Mouse (Mus musculus) layer of hippocampus, postnatal 10 days (tissue): ENCODE results near the gene Nudt9. TPM values are rescaled to one million over a fixed set of nuclear protein-coding genes. Genes with fewer than 3 reads are reported as not detected.
"Not testable (repeated sequence)": the region's sequence is repeated elsewhere in the genome, so short reads cannot be mapped to it uniquely, and the experiment has no call there.

ENCODE experiments used
- DNase-seq, 2 experiments: peaks; one replicate each; pipeline ENCODE4 v3.0.0; 2021; ENCODE audit warnings: low spot score in 2 of 2
- long read RNA-seq: library from polyadenylated mRNA; stranded (forward); transcript quantifications from one replicate; pipeline ENCODE4 v2.0.0, GENCODE M21; 2023
- total RNA-seq, 2 experiments: library from RNA; stranded (reverse); gene quantifications; 2 replicates each; pipeline ENCODE4 v1.2.3; 2021

The Nudt9 gene
- 10 to 100 TPM; 68.2 to 69.0 TPM for total RNA-seq
- long read RNA-seq, transcript Nudt9-201 (8 exons, 1,488 nt): major isoform, 87 of 120 reads
- long read RNA-seq, partial matches to known transcripts: 2 of 120 reads
- long read RNA-seq, other reads (novel, unspliced or antisense): 31 of 120 reads

DNA sequence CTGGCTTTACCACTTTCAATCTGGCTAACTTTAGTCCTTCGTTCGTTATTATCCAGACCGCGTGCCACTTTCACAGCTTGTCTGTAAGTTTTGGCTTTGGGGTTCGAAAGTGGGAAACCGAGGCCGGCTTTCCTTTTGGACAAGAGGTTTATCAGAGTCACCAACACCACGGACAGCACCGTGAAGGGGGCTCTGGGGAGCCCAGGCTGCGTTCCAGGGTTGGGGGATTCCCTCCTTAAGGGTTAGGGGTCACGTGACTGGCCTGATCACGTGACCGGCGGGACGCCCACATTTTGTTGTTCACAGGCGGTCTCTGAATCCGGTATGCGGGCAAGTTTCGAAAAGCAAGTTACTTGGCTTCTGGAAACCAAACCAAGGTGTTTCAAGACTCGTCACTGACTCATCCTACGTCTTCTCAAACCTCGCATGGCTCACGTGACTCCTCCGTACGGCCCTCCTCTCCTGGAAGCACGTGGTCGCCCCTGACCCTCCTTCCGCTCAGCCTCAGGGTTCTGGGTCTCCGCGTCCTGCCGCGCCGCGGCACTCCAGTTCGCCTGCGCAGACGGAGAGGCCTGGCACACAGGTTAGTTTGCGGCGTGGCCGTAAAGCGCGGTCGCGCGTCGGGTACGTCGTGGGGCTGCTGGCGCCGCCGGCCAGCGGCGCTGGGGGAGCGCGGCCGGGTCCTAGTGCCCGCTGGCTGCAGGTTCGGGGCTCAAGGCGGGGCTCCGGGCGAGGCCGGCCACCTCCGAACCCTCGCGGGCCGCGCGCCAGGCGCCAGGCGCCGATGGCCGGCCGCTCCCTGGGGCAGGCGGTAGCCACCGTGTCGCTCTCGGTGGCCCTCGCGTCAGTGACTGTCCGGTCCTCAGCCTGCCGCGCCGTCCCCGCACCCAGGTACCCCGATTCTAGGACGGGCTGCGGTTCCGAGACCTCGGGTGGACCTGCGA, at the start of gene Nudt9:
Gene Nudt9, plus strand, starts transcription at position 51 of the 944 bp plus-strand sequence.
- DNase-seq: peak; percentile 97

DNA sequence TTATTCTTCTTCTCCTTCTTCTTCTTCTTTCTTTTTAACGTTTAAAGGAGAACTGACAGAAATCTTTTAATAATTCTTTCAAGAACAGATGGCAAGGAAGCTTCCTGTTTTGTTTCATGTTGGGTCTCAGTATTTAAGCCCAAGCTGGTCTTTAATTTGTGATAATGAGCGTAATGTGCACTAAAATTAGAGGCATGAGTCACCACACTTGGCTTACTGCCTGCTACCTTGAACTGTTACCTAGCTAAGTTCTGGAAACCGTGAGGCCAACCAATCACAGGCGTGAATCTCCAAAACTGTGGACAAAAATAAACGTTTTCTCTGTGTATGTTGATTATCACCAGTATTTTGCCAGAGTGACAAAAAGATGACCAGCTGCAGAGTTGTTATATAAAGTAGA, 47.4 kb upstream of the Nudt9 start:
- DNase-seq: no peak

DNA sequence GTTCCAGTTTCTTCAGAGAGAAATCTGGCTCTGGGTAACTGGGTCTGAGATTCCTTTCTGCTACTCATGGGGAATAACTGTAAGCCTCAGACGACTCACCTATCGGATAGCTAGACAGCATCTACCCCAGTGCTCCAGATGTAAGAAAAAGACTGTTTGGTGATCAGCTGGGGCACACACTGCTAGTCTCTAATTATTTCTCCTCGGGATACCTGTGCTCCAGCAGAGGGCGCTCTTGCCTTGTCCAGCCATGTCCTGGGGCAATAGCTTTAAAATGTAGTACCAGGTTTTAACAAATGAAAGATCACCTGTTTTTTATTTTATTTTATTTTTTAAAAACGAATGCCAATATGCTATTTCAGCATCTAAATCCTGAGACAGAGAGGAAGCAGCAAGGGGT, 46.4 kb upstream of the Nudt9 start:
- peak; percentile 84 to 89 for DNase-seq

DNA sequence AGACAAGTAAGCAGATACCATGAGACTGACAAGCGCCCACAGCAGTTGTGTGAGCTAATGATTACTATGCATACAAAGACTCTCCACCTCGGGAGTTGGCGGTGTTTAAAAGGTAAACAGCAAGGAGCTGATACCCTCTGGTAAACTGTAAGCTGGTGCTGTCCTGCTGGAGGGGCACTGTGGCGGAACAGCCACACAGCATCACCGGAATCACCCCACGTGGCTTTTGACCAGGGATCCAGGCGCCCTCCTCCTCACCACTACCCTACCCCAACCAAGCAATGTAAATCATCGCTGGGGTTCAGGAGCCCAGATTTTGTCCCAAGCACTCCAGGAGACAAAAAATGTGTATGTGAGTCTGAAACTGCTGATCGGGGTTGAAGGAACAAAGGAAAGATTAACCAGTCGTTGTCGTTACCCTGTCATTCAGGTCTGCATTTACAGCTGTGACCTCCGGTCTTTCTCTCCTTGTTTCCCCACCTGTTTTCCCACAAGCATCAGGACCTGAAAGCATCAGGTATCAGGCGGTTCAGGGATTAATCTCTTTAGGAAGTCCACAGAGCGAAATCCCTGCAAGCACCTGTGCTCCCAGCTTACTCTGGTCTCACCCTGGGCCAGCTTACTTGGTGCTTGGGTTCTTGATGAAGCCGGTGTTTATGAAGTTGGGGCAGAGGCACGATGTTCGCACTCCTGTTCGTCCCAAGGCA, 43.4 kb upstream of the Nudt9 start:
- no peak for DNase-seq

DNA sequence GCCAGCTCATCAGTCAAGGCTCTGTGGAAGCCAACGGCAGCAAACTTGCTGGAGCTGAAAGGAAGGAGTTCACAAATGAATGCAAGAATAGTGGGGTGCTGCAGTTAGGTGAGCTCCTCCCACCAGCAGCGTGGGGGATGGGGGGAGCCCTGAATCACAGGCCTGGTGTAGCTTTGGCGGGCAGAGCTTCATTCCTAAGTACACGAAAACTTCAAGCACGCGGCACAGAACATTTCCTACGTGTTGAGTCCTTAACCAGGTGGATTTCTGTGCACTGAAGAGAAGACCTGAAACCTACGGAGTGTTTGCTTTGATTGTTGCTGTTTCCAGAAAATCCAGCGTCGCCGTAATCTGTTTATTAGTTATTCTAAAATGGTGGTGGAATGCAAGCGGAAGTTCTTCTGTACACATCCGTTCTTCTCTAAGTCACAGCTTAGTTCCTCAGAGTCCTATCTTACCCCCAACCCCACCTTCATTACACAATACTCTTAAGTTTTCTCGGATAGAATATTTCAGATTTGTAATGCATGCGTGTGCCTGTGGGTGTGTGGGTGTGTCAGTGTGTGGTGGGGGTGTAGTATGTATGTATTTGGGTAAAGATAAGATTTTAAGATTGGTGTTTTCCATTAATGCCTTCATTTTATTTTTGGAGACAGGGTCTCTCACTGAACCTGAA, 42.7 kb upstream of the Nudt9 start:
- DNase-seq: no peak

DNA sequence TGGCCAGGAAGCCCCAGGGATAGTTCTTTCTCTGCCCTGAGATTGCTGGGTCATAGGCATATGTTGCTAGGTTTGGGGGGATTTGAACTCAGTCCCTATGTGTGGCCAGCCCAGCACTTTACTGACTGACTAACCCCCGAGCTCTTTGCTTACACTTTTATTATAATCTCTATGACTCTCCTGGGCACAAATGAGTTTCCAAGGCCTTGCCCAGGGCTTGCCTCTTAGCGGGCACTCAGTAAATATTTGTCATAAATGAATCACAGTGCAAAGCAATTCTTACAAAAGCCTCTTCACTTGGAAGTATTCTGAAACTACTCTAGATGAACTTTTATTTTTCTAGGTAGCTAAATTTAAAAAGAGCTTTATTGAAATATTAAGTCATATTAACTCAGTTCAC, 42.2 kb upstream of the Nudt9 start:
- no peak for DNase-seq

DNA sequence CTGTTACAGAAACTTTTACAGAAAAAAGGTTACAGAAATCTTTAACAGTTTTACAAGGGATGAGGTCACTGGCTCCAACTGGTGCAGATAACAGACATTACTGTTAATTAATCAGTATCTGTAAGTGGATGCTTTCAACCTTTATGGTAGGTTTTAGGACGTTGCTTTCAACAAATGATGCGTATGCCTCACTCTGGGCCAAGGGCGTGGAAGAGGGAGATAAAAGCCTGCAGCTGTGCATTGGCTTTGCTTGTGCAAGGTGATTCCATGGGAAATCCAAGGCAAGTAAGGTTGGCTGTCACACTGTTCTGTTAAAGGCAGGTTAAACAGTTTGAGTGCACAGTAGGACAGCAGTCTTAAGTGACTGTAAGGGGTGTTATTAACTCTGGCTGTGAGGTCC, 39.3 kb upstream of the Nudt9 start:
- DNase-seq: no peak

DNA sequence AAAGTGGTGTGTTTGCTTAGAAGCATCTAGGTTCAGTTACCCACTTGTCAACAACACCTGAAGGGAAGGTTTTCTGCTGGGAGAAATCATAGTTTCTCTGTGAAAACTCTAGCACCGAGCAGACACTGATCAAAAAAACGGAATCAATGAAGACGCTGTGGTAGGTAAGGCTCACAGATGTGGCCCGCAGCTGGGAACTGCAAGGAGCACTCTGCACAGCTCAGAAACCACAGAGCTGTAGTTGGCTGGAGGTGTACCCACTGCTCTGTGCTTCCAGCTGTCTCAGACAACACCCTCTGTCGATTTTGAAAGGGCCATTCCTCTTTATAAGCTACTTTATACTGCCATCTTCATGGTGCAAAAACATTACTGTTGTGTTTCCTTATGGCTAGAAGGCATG, 38.3 kb upstream of the Nudt9 start:
- no peak for DNase-seq

DNA sequence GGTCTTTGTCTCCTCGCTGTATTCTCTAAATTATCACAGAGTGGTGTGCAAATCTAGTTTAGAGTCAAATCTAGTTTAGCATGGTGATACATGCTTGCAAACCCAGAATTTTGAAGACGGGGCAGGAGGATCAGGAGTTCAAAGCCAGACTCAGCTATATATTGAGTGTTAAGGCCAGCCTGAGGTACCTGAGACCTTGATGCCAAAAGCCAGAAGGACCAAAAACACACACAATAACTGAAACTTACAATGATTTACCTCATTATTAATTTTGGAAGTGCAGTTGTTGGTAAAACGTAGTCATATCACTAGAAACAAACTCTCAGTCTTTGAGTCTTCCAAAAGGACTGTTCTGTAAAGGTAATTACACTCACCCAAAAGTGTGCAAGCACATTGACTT, 36.7 kb upstream of the Nudt9 start:
- no peak for DNase-seq

DNA sequence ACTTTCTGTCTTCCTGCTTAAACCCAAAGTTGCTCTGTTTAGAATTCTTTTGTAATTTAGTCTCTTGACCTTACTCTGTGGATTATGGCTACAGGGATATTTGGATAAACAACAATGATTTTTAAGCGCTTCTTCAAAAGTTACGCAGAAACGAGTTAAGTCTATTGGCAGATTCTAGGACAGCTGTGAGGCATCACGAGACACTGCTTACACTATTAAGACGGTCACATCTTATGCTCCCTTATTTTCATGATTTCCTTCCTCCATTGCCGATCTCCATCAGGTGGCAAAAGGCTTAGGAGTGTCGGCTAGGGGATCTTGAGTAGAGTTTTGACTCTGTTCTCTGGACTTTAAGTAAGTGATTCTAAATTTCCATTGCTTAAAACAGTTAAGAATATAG, 35.8 kb upstream of the Nudt9 start:
- DNase-seq: no peak

DNA sequence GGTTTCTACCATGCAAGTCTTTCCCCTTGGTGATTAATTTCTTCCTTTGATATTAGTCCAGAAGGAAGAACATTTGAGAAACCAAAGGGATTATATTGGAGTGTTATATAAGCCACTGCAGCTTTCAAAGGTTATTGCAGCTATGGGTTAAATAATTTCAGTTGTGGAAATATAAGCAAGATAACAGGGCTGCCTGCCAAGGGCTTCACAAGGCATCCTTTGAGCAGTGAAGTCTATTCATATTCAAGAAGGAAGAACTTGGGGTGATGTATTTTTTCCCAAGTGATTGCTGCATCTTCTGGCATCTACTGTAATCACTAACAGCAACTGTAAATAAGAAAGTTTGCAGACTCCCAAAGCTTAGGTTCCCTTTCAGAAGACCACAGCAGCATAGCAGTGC, 34.7 kb upstream of the Nudt9 start:
- DNase-seq: no peak

DNA sequence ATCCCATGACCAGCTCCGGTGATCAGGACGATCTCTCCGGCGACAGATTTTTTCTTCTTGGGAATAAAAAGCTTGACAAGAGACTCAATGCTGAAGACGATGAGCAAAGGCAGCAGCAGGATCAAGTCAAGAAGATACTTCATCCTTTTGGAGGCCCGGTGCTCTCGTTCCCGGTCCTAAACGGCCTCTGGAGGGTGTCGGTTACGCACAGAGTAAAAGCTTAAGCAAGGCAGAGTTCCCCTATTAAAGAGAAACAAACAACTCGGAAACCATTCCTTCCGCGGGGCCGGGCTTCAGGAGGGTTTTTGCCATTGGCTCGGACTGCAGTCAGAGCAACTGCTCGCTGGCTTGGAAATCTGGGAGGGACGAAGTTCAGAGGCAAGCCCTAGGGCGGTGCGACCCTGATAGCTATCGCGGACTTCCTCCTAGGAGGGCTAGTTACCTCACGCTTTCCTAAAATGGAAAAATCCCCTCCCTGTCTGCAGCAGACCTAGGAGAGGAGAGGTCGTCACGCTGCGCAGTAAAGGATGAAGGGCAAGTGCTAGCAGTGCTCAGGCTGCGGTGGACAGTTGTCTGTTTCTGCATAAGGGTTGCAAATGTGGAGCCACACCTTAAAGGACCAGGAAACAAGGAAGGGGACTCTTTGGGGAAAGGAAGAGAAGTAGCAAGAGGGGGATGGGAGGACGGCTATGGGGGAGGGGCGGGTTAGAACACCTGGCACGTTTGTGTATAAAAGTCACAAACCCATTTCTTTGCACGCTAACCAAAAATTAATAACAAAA, 24.3 kb upstream of the Nudt9 start, which contains the start of gene Hsd17b11:
Gene Hsd17b11, minus strand, starts transcription at position 323 of the 782 bp plus-strand sequence.
- peak; percentile 56 to 72 for DNase-seq

DNA sequence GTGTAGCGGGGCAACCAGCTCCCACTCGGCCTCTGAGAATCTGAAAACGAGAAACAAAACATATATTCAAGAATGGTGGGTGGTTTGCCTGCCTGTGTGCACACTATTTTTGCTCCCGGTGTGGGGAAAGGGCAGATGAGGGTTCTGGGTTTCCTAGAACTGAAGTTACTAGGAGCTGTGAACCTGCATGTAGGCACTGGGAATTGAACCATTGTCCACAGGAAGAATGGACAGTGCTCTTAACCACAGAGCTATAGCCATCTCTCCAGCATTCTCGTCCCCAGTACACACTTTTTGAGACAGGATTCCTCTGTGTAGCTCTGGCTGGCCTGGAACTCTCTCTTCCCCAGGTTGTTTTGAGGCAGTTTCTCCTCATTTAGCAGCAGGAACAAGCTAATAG, 23.5 kb upstream of the Nudt9 start:
- DNase-seq: no peak

DNA sequence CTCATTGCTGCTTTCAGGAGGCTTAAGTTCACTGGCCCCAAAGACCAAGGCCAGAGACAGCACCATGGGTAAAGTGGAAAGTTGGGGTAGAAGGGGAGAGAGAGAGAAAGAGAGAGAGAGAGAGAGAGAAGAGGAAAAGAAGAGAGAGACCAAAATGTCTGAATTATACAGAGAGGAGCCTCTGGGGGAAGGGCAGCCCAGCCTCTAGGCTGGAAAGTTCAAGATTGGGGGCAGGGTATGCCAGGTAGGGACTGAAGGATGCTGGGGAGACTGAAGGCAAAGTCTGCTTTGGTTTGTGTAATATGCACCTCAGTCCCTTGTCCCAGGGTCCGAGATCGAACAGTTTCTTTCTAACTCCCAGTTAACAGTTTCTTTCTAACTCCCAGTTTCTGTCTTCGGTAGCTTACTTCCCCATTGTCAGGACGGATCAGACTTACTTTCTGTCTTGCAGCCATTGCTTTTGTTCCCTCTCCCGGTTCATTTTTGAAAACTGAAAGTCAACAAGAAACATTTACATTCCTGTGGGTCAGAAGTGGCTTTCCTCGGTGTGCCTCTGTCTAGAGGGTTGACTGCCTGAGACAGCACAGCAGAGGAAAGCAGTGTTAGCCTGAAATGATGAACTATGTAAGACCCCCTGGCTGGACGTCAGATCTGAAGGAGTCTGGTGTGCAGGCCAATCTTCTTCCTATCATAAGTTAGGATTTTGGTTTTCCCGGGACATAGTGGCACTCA, 22.7 kb upstream of the Nudt9 start:
- no peak for DNase-seq

DNA sequence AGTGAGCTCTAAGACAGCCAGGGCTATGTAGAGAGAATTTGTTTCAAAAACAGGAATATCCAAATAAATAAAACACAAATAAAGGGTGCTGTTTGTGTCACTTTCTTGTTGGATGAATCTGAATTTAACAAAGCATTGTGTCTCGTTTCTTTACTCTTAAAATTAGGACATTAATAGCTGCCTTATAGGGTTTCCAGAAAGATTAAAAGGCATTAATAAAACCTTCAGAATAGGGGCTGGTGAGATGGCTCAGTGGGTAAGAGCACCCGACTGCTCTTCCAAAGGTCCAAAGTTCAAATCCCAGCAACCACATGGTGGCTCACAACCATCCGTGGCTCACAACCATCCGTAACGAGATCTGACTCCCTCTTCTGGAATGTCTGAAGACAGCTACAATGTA, 21.9 kb upstream of the Nudt9 start:
- DNase-seq: not testable (repeated sequence)

DNA sequence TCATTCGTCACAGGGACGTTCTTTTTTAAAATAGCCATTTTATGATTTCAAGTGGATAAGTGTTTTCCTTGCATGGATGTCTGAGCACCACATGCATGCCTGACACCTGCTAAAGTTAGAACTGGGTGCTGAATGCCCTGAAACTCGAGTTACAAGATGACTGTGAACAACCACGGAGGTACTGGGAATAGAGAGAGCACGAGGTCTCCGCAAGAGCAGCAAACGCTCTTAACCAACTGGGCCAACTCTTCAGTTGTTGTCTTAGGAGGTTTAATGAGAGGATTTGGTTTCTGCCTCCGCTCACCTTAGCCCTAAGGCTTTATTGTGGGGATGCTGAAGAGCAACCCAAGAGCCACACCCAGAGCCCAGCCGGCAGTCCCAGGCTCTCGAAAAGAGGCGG, 21.3 kb upstream of the Nudt9 start:
- DNase-seq: no peak

DNA sequence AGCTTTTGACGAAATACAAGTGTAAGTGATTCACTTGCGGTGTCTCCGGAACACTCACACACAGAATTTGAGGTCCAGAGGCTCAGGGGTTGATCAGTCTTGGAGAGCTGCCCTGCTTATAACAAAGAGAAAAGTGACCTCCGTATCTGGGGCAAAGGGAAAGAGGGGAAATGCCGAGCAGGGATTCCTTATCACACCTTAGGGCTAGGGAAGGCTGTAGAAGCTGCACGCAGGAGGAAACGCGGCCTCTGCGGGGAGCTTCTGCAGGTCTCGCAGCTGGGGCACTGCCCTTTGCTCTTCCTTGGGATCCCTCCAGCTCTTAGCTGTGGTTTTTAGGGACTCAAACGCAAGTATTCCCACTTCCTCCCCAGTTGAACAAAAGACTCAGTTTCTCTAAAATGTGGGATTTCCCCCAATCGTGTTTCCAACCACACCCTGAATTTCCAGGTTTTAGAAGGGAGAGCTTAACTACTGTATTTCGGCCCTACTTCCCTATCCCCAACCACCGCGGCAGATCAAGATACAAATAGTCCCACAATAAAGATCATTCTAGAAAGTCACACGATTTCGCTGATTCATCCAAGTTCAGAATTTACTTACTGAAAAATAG, 20.8 kb upstream of the Nudt9 start:
- DNase-seq: no peak

DNA sequence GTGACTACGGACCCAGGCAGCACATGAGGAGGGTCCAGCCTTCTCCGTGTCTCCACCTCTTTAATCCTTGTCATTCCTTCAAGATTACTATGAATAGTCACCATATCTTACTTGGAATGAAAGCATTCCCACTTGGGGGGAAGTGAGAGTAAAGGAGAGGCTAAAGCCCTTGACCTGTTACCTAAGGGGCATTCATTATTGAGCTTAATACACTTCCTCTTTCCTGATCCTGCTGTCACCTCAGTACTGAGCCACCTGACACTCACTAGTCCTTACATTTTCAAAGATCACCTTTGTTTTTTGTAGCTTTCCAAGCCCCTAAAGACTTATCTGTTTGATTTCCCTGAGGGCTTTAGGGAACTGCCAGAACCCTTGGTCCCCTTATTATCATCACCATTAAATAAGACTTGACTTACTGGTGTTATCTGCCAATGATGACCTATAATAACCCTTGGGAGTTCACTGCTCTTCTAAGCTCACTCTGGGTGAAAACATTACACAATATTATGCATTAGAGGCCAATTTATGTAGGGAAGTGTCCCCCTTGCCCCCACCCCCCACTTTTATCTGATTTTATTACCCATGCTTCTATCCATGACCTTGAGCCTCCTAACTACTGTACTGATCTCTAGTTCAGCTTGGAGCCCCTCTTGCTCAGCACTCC, 13.5 kb upstream of the Nudt9 start:
- no peak for DNase-seq

DNA sequence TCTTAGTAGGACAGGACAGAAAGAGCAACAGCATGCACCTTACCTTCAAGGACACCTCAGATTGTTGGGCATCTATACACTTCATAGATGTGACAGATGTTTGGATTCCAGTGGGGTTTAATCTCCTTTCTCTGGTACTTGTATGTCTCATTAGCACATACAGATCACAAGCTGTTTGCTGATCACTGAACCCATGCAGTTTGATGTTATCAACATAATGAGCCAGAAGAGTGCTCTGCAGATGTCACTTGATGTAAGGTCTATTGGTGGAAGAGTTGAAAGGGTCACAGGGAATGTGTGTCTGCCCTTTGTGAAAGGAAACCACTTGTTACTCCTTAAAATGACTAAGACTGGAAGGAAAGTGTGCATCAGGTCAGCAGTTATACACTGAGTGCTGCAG, 11.0 kb upstream of the Nudt9 start:
- DNase-seq: no peak
